Mouse (Mus musculus) G1E (cell line): Measurements from ENCODE around the gene Cacng2.

Experiments used
- CTCF ChIP-seq: IDR thresholded peaks from 2 replicates; pipeline ENCODE4 v1.5.1; 2012; ENCODE audit warnings: low read depth, low read length, inconsistent platforms, mixed read lengths
- GATA1 ChIP-seq: IDR thresholded peaks from 2 replicates; pipeline ENCODE4 v1.6.1; 2012; ENCODE audit warnings: borderline replicate concordance, low read length, inconsistent platforms, mixed read lengths
- GATA2 ChIP-seq: IDR thresholded peaks from 2 replicates; pipeline ENCODE4 v1.6.1; 2012; ENCODE audit warnings: low read depth, low read length, inconsistent platforms, borderline replicate concordance

DNA sequence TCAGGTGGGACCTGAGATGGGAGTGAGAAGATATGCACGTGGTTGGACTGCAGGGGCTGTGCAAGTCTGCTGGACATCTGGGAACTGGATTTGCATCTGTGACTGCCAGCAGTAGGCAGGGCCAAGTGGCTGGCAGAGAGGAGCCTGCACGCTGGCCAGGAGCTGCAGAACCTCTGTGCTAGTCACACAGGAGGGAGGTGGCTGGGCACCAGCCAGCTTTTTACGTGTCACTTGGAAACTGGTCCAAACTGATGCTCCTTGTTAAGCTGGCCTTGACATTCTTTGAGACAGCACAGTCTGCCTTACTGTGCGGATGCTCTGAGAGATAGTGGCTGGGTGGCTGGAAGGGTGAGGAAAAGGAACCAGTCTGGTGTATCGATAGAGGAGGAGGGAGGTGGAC, 131.3 kb downstream of the Cacng2 start:
- TF ChIP-seq CTCF (no peak), GATA1 (no peak), GATA2 (no peak)
